Mouse (Mus musculus) bone marrow macrophage, adult 2 months (primary cell): ENCODE measurements at regions not wholly inside any gene's neighbourhood (a gene's known extent, or its start where the extent isn't known, plus 50 kb on each side); places are given as distances from the start of the nearest gene placed in this dataset.

Experiments used
- H3K27ac ChIP-seq: 2 replicates; pipeline ENCODE4 v1.5.1; 2012; ENCODE audit warnings: low read depth, low read length; ENCODE audit not compliant: insufficient read depth
- H3K4me1 ChIP-seq: 2 replicates; pipeline ENCODE4 v1.6.1; 2012; ENCODE audit warnings: low read length; ENCODE audit not compliant: control insufficient read depth, insufficient read depth
- H3K4me3 ChIP-seq: 2 replicates; pipeline ENCODE4 v1.5.1; 2012; ENCODE audit warnings: mild to moderate bottlenecking, low read length, moderate library complexity; ENCODE audit not compliant: insufficient read depth
- CTCF ChIP-seq: IDR thresholded peaks from 2 replicates; pipeline ENCODE4 v1.5.1; 2012; ENCODE audit warnings: low read depth, mild to moderate bottlenecking, low read length, moderate library complexity
- POLR2A ChIP-seq: IDR thresholded peaks from 2 replicates; pipeline ENCODE4 v1.6.1; 2012; ENCODE audit warnings: mild to moderate bottlenecking, low read depth, low read length, borderline replicate concordance

DNA sequence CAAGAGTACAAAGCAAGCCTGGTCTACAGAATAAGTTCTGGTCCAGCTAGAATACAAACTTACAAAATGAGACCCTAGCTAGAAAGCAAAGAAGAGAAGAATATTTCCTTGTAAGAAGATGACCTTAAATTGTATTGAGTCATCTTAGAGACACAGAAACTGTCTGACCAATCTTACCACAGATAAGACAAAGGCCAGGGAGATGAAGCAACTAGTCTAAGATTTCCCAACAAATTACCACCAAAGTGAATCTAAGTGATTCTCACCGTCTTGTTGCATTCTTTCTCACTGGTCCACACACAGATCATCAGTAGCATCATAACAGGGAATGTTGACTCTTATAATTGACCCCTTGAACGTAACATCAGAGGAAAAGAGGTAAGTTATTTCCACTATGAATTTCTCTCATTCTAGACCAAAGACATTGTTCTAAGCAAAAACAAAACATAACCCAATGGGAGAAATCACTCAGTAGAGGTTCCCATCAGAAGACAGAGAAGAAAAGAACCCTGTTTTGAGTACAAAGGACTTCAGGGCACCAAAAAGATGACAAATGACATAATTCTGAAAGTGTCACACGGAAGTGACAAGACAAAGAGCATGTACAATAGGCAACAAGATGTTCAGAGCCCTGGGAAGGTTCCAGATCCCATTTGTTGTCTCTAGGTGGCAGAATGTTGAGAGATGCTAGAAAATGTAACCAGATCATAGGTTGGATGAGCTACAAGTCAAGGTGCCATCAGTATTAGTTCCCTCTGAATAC lies 107.0 kb upstream of the Cpeb2 start:
- no peak overlapping the region for H3K27ac ChIP-seq
- TF ChIP-seq CTCF (no peak), POLR2A (no peak)
- no peak overlapping the region for H3K4me3 ChIP-seq
- peaks cover 1% of the 10 kb centered on the region for H3K4me1 ChIP-seq

DNA sequence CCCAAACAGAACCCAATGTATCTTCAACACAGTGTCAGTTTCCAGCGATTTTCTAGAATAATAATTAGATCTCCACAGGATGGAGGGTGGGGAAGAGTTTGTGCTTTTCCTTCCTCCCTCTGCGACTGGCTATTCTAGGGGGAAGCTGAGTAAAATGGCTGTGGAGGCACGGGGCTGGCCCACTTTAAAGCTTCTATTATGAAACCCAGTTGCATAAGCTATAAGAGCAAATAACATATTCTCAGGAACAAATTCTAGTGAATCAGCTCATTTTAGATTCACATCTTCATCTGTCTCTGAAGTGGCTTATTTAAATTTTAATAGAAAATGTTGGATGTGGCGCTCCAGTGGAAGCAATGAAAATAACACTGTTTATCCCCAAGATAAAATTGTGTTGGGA lies 102.6 kb upstream of the Cpeb2 start:
- Histone ChIP-seq H3K4me3 (no peak overlapping the region), H3K4me1 (peaks cover 7% of the 10 kb centered on the region), H3K27ac (no peak overlapping the region)
- TF ChIP-seq POLR2A, result no peak
- no peak for TF ChIP-seq CTCF

DNA sequence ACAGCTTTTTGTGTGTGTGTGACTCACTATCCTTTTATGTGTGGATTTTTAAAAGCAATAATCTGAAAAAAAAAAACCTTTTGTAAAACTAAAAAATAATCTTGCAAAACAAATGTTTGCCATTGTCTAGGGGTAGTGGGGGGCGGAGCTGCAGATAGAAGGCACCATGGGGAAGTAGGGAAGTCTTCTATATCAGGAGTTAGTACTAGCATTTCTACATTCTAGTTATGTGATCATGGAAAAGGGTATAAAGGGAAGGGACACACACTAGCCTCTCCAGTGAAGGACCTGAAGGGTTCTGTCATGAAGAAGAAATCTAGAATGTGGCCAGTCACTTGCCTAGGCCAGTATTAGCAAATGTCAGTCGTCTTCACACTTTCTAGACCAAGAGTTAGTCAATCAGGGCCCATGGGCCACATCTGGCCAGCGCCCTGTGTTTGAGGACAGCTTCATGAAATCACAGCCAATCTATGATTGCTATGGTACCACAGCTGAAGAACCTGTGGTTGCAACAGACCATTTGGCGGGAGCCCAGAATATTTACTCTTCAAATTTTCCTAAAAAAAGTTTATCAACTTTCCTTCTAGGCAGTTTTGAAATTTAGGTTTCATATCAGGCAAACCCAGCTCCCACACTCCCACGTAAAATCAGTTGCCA lies 101.9 kb upstream of the Cpeb2 start:
- TF ChIP-seq POLR2A, result no peak
- no peak for TF ChIP-seq CTCF
- H3K27ac ChIP-seq, result no peak overlapping the region
- H3K4me3 ChIP-seq, result no peak overlapping the region
- peaks cover 7% of the 10 kb centered on the region for H3K4me1 ChIP-seq

DNA sequence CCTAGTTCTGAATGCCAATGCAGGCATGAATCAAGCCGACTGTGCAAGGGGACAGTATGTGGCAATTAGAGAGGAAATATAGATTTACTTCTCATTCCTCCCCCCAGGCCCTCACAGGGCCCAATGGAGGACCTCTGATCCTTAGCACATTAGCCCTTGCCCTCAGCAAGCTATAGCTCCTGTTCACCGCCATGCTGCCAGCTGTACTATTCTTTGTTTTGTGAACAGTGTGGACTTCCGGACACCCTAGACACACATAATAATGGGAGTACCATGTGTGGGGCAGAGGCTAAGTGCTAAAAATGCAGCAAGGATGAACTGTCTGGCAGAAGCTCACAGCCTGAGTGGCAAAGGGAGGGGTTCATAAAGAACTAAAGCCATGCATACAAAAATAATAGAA lies 99.3 kb upstream of the Cpeb2 start:
- Histone ChIP-seq H3K4me3 (no peak overlapping the region), H3K27ac (no peak overlapping the region), H3K4me1 (peaks cover 7% of the 10 kb centered on the region)
- TF ChIP-seq POLR2A (no peak), CTCF (no peak)

DNA sequence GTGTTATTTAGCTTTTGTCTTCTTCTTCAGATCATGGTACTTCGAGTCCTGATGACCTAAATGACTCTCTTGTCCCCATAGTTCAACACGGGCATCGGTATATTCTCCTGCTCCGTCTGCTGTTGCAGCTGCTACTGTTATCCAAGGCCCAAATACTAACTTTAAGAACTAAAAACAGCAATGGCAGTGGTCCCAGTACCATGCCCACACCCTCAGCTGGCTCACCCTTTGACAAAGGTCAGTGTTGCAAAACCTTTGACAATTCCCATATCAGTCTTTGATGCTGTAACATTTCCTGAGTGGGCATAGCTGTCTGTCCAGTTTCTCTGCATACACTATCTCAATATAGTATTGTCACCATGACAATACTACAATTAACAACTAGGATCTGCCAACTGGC lies 96.8 kb upstream of the Cpeb2 start:
- no peak for TF ChIP-seq POLR2A
- no peak for TF ChIP-seq CTCF

DNA sequence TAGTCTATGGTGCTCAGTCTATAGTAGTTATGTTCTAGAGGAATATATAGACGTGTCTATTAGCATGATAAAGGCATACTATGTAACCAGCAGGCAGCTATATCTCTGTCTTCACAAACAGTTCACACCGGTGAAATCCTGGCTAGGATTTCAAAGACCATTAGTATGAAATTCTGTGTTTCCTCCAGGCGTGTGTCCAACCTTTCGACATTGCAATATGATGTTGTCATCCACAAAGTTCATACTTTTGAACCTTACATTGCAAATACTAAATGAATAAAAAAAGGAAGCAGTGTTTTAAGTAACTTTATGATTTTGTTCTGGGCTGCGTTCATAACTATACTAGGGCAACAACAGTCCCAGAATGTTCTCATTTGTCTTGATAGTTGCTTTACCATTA lies 95.2 kb upstream of the Cpeb2 start:
- Histone ChIP-seq H3K4me1 (peaks cover 3% of the 10 kb centered on the region), H3K27ac (no peak overlapping the region), H3K4me3 (no peak overlapping the region)
- TF ChIP-seq CTCF, result no peak
- no peak for TF ChIP-seq POLR2A

More for the DNA sequence above, 96.8 kb upstream of the Cpeb2 start:
- Histone ChIP-seq H3K4me3 (no peak overlapping the region), H3K27ac (no peak overlapping the region), H3K4me1 (peaks cover 4% of the 10 kb centered on the region)

DNA sequence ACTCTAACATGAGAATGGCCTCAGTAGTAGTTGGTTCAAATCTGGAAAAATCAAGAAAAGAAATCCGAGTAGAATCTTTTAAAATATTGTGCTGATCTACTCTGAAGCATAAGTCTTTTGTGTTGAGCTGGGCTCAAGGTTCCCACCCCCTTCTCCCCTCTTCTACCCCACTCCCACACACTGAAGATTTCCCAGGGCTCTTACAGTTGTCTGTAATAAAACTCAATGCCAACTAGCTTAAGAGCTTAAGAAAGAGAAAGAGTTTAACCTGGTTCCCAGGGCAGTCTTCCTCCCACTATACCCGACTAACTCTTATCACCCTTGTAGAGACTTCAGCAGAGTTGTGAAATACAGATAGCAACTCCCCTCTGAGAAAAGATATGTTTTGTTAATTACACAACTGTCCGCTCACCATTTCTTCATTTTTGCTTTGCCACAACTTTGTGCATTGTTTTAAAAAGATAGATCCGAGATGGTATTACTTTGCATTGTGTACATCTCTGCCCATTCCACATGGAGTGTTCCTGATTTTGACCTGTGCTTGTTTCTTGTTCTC lies 94.0 kb upstream of the Cpeb2 start:
- Histone ChIP-seq H3K27ac (no peak overlapping the region), H3K4me1 (no peaks in the 10 kb centered on the region), H3K4me3 (no peak overlapping the region)
- no peak for TF ChIP-seq POLR2A
- TF ChIP-seq CTCF, result no peak

DNA sequence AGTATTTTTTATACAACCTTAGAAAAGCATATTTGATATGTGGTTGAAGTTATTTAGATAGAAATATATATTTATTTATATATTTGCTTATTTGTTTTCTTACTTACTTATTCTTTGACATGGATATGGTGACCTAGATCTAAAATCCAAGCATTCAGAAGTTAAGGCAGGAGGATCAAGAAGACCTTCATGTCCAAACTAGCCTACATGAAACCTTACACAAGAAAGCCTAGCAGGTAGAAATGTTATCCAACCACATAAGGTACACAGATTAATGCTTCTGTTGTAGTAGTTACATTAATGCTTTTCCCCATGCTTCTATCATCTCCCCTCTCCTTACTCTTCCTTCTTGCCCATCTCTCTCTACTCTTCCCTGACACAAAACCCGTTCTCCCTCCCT lies 93.2 kb upstream of the Cpeb2 start:
- Histone ChIP-seq H3K4me3 (no peak overlapping the region), H3K4me1 (no peaks in the 10 kb centered on the region), H3K27ac (no peak overlapping the region)
- TF ChIP-seq POLR2A, result no peak
- TF ChIP-seq CTCF, result no peak

DNA sequence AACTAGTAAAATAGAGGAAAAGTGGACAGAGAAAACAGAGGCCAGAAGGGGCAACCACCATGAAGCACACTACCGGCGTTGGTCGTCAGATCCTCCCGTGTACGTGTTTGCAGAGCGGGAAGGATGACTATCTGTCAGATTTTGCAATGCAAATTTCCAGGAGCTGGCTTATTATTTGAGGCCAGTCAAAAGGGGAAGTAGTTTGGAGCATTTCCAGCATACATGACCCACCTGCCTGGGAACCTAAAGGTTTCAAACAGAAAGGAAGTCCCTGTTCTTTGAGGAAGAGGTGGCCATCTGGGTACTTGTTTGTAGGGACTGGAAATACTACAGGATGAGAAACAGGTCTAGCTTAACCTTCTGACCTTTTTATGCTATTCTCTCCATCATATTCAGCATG lies 87.0 kb upstream of the Cpeb2 start:
- no peak overlapping the region for H3K27ac ChIP-seq
- no peaks in the 10 kb centered on the region for H3K4me1 ChIP-seq
- H3K4me3 ChIP-seq, result no peak overlapping the region
- no peak for TF ChIP-seq CTCF
- no peak for TF ChIP-seq POLR2A

DNA sequence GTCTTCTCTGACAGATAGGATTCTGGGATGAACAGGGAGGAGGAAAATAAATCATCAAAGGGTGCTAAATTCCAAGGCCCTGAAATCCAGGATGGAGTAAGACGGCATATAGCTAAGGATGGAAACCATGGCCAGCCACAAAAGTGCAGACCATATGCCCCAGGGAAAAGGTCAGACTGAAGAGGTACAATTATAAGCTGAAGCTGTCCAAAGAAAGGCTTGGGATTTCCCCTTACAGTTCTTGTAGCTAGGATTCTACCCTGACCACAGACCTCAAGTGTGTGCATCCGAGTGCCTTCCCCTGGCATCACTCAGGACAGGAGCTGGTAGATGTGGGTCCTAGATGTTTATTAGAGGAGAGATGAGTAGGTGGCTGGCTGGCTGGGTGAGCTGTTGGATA lies 86.0 kb upstream of the Cpeb2 start:
- Histone ChIP-seq H3K4me3 (no peak overlapping the region), H3K27ac (no peak overlapping the region), H3K4me1 (no peaks in the 10 kb centered on the region)
- TF ChIP-seq POLR2A (no peak), CTCF (no peak)
